Mouse (Mus musculus): ENCODE measurements around the gene Prcd.
"Not testable (repeated sequence)": the region's sequence is repeated elsewhere in the genome, so short reads cannot be mapped to it uniquely, and the experiment has no call there.

The Prcd gene

DNA sequence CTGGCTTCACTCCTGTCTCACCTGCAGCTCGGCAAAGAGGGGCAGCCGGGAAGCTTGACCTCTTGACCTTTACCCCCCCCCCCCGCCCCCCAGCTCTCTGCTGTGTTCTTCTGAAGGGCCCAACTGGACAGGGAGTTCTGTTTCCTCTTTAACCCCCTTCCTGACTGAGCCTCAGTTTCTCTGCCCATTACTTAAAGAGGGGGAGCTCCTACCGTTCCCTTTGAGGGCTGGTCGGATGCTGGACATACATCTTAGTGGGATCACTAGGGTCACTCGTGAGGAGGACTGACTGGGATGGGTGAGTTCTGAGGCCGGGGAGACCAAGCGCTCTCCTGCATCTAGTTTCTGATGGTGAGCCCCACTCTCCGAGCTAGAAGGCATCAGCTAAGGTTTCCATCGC, at the start of gene Prcd:
Prcd (plus strand) TSS at position 301 of the 400 bp plus-strand sequence.
- no peak for DNase-seq (ENCODE audit: low spot score in 2 of 2)

DNA sequence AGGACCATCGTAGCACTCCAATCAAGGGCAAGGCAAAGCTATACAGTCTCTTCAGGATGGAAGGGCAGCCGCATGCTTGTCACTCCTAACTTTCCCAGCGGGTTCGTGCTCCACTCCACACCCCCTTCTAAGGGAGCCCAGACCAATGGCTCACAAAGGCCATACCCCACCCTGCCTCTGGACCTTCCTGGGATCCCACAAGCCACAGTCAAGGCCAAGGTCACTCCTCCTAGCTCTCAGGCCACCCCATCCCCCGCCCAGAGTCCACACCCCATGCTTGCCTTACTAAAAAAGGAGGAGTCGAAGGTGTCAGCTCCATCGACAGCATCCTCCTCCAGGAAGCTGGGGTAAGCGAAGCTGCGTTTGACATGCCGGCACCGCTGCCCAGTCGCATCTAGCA, 49.2 kb upstream of the Prcd start:
- no peak for DNase-seq (ENCODE audit: low spot score in 2 of 2)

DNA sequence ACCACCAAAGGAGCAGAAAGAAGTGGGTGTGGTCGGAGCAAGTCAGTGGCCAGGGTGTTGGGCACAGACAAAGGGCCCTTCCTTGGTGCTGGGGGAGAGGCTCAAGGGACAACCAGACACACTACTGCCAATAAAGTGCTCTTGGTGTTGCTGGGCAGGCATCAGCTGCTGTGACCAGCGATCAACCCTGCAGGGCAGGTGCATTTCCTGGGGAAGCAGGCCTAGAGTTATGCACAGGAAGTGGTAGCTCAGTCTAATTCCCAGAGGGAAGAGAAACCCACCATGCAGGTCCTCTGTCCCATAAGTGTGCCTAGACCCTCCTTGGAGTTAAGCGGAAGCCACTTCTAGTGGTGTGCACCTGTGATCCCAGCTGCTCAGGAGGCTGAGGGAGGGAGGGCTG, 45.6 kb upstream of the Prcd start:
- no peak for DNase-seq (ENCODE audit: low spot score in 2 of 2)

DNA sequence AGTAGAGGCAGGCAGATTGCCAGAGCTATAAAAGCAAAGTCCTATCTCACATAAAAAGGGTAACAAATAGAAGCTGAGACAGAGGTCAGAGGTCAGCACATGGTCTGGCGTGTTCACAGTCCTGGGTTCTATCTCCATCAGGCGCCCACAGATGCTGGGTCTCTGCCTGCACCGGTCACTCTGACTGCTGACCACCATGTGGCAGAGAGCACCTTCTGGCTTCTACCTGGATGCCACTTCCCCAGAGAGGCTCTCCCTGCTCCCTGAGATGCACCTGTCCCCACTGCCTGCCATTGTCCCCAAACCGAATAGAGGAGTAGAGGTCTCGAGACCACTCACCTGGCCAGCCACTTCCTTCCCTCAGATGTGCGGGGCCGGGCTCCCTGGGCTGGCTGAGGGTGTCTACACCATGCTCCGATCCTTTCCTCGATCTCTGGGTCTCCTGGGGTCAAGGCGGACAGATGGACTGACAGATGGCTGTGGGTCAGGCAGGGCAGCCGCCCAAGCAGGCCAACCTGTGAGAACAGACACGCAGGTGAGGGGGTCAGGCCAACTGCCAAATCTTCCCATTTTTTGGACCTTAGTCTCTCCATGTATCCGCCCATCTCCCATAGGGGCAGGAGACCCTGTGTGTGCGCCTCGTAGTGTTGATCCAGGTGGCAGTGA, 43.2 kb upstream of the Prcd start:
- no peak for DNase-seq (ENCODE audit: low spot score in 2 of 2)

DNA sequence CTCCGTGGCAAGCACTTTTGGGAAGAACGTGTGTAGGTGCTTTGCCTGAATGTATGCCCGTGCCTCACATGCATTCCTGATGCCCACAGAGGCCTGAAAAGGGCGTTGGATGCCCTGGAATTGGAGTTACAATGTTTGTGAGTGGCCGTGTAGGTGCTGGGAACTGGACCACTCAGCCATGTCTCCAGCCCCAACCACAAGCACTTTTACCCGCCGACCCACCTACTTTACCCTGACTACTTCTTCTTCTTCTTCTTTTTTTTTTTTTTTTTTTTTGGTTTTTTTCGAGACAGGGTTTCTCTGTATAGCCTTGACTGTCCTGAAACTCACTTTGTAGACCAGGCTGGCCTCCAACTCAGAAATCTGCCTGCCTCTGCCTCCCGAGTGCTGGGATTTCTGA, 42.2 kb upstream of the Prcd start:
- DNase-seq (ENCODE audit: low spot score in 2 of 2): not testable (repeated sequence)

GRCm38 (mm10) chr11:116611883-116612282, 41.5 kb upstream of the Prcd start:
- DNase-seq (ENCODE audit: low spot score in 2 of 2): no peak

DNA sequence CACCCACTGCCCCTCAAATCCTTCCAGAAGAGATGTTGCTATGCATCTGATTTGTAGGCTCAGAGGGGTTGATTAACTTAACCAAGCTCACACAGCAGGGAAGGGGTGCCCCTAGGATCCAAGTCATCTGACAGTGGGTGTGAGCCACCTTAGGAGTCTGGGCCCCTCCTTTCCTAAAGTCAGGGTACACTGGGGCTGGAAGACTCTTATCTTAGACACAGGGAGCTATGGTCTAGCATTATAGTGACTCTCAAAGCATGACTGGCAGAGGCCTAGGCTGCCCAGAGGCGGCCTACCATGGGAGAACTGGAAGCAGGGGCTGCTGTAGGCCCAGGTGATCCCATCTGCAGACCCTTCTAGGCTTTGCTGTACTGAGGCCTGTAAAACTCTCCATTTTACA, 40.8 kb upstream of the Prcd start:
- no peak for DNase-seq (ENCODE audit: low spot score in 2 of 2)

DNA sequence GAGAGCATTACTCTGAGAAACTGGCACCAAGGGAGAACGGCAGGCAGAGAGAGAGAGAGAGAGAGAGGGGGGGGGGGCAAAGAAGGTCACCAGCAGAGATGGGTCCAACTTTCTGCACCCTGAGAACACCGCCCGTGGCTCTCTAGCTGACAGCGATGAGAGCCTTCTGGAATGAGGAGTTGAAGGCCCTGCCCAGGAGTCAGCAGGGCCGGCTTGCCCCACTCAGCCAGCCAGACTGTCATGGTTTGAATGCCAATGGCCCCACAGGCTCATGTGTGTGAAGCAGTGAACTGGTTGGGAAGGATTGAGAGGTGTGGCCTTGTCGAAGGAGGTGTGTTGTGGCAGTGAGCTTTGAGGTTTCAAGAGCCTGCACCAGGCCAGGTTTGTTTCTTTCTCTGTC, 40.1 kb upstream of the Prcd start:
- DNase-seq (ENCODE audit: low spot score in 2 of 2): no peak

DNA sequence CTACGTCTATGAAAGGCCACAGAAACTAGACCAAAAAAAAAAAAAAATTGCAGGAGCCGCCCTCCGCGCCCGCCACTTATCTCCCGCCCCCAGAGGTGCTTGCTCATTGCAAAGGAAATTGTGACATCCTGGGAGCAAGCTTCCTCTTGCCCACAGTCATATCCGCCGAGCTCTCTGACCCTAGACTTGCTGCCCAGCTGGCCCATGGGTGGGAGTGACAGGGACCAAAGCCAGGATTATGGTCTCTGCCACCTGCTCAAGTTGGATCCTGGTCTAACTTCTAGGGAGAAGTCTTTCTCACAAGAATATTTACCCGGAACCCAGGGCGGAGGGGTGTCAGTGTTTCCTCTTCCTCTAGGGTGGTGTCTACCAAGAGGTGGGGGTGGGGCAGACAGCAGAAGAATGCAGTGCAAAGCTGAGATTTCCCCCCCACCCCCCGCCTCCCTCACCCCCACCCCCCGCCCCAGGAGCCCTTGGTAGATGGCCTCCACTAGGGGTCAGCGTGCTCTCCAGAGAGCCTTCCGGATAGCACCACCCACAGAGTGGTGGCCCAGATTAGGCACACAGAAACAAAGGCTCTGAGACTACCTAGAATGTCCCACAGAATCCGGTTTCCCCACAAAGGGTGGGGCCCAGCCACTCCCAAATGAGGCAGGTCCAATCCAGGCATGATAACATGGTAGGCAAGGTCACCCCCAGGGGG, 37.4 kb upstream of the Prcd start:
- peak in 1 of 2 experiments; percentile 43 for DNase-seq (ENCODE audit: low spot score in 2 of 2)

DNA sequence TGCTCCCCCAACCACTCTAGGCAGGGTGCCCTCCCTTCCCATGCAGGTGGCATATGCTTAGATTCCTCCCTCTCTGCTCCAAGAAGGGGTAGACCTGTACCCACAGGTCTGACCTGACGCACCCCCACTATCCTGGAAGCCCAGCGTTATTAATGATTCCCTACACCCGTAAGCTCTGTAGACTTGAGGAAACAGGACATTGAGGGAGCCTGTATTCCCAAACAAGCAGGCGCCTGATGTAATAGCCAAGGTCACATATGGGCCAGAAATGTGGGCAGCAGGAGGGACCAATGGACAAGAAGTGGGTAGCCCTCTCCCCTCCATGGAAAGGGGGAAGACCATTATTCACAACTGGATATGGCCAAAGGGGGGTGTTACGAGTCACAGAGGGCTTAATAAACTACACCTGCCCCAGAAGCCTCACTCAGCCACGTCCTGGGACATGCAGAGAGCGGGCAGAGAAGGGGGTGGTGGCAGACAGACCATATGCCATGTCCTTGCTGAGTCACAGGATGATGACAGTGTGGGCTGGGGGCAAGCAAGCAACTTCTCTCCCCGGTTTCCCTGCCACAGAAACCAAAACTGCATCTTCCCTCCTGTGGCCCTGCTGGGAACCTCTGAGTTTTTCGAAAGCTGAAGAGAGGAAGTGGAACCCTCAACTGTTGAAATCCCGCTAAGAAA, 36.8 kb upstream of the Prcd start:
- no peak for DNase-seq (ENCODE audit: low spot score in 2 of 2)

- no peak for DNase-seq (ENCODE audit: low spot score in 2 of 2)
Observed at GRCm38 (mm10) chr11:116617641-116618040, 35.7 kb upstream of the Prcd start.

GRCm38 (mm10) chr11:116618666-116619065, 34.7 kb upstream of the Prcd start:
- DNase-seq (ENCODE audit: low spot score in 2 of 2): no peak

- DNase-seq (ENCODE audit: low spot score in 2 of 2): no peak
Observed at GRCm38 (mm10) chr11:116619156-116619555, 34.2 kb upstream of the Prcd start.

DNA sequence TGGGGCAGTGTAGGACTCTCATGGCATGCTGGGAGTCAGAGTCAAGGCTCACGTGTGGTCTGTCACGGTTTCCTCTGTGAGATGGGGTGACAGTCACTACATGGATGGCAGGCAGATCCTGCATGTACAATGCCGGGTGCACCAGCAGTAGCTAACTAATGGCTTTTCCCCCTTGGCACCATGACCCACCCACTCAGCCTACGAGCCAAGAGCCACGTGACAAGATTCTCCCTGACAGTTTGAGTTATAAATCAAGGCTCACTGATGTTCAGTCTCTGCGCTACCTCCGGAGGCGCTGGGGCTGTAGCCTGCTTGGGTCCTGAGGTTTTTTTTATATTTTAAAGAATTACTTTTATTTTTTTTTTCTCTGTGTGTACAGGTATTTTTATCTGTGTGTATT, 33.8 kb upstream of the Prcd start:
- no peak for DNase-seq (ENCODE audit: low spot score in 2 of 2)

DNA sequence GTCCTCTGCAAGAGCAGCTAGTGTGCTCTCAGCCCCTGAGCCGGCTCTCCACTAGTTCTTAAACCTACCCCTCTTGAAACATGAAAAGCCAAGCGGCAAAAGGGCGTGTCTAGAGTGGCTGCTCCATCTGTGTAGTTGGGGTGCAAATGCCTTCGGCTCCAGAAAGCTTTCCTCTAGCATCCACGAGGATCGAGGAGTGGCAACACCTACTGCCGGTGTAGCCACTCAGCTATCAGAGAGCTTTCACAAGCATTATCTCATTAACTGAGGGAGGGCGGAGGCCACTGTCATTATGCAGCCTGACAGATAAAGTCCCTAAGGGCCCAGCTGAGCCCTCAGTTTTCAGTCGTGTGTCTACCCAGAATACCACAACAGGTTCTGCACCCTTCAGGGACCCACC, 33.3 kb upstream of the Prcd start:
- no peak for DNase-seq (ENCODE audit: low spot score in 2 of 2)

- no peak for DNase-seq (ENCODE audit: low spot score in 2 of 2)
Observed at GRCm38 (mm10) chr11:116620559-116621253, 32.6 kb upstream of the Prcd start.

DNA sequence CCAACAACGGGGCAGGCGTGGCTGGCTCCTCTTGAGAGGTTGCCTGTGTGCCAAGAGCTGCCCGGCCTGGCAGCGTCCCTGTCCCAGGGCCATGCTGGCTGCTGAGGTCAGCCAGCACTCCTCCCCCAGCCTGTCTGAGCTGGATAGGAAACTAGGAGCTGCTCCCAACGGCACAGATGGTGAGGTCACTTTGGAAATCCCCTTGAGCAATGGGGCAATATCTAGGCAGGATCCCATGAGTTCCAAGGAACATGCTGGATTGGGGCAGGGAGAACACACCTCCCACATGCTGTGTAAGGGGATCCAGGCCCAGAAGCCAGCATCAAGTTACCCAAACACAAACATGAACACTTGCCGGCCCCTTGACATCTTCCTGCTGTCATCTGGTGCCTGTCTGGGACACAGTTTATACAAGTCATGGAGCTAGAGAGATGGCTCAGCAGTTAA, 32.1 kb upstream of the Prcd start:
- peak in 1 of 2 experiments; percentile 72 for DNase-seq (ENCODE audit: low spot score in 2 of 2)

DNA sequence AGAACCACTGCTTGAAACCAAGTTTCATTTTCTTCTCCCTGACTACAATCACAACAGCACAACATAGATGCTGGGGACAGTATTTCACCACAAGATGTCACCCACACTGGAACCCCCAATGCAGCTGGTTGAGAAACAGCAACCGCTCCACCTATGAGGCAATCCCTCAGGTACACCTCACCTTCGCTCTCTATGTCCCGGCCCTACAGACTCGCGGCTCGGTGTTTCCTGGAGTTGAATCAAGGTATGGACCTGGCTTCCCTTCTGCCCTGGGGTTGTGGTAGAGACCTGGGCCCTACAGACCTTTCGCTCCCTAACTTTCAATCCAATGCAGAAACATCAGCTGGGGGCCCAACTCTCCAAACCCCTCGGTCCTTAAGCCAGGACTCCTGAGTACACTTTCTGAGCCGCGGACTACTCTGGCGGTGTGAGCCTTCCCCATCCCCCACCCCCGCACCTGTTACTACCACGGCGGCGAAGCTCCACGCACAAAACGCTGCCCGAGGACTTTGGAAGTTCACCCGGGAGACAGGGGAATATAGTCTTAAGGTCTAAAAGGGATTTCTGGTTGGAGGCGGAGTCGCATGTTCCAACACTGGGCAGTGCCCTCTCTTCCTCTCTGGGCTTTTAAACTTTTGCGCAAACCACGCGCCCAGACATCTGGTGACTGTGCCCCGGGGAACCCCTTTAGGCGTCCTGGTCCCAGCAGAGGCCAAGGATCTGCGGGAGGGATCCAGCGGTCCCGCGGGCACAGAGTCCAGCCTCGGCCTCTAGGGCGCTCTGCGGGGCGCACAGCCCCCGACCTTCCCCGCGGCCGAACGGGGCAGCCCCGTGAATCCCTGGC, 29.8 kb upstream of the Prcd start:
- DNase-seq (ENCODE audit: low spot score in 2 of 2): no peak

DNA sequence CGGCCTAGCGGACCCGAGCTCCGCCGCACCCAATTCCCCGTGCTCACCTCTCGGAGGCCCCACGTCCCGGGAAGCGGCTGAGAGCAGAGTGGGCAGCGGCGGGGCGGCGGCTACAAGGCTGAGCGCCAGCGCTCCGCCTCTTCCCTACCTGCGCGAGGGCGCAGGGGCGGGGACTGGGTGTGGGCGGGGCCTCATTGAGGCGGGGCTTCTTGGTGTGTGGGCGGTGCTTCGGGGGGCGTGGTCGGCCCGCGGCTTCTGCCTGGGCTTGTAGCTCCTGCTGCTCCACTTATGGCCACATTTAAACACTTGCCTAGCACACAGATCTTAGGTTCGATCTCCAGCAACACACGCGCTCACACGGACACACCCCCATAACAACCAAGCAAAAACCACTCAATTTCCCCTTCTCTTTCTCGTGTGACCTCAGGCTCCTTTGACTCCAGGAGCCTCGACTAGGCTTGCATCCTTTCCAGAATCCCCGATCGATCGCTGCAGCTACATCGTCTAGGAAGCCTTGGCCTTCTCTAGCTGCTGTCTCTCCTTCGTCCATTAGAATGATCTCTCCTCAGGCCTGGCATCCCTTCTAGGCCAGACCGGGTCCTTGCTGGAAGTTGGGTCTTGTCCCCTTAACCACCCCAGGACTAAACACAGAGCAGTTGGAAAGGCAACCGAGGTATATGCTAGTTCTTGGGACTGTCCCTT, 29.1 kb upstream of the Prcd start:
- DNase-seq (ENCODE audit: low spot score in 2 of 2): peak; percentile 88 to 90

- DNase-seq (ENCODE audit: low spot score in 2 of 2): no peak
Observed at GRCm38 (mm10) chr11:116625081-116626000, 28.0 kb upstream of the Prcd start.

All from urinary bladder, adult 18-20 months (tissue).